Mouse (Mus musculus) granulocyte monocyte progenitor cell, adult 5-6 weeks (primary cell): ENCODE results near the gene Olfr725. TPM values are rescaled to one million over a fixed set of nuclear protein-coding genes. Genes with fewer than 3 reads are reported as not detected.

ENCODE experiments used
- ATAC-seq: replicated peaks from 2 replicates; pipeline ENCODE4 v1.8.0; 2016; ENCODE audit warnings: mild to moderate bottlenecking, moderate TSS enrichment, inconsistent platforms; ENCODE audit not compliant: poor library complexity, severe bottlenecking
- total RNA-seq, 2 experiments: library from RNA; stranded (forward) in 1 of 2; stranded (reverse) in 1 of 2; fragments of 200-712, 200-1000 nt in 1 of 2; fragments of >200 nt in 1 of 2; fragmentation: Nextera tagmentation in 1 of 2; gene quantifications; 2 replicates each; pipeline ENCODE4 v1.2.3; 2014 to 2017

Olfr725 gene
- not detected in 2 replicates for total RNA-seq (2014; fragmentation: Nextera tagmentation)
- not detected in 2 replicates for total RNA-seq (2017)

- no peak for ATAC-seq
These were observed at the start of gene Olfr725 for GRCm38 (mm10) chr14:50040275-50040674. Gene Olfr725, minus strand, starts transcription at chr14:50040375.

GRCm38 (mm10) chr14:50062733-50063104 lies 22.5 kb upstream of the Olfr725 start:
- ATAC-seq = 0 out of 2 replicates have a peak, but pooled peaks have one; percentile 22

DNA sequence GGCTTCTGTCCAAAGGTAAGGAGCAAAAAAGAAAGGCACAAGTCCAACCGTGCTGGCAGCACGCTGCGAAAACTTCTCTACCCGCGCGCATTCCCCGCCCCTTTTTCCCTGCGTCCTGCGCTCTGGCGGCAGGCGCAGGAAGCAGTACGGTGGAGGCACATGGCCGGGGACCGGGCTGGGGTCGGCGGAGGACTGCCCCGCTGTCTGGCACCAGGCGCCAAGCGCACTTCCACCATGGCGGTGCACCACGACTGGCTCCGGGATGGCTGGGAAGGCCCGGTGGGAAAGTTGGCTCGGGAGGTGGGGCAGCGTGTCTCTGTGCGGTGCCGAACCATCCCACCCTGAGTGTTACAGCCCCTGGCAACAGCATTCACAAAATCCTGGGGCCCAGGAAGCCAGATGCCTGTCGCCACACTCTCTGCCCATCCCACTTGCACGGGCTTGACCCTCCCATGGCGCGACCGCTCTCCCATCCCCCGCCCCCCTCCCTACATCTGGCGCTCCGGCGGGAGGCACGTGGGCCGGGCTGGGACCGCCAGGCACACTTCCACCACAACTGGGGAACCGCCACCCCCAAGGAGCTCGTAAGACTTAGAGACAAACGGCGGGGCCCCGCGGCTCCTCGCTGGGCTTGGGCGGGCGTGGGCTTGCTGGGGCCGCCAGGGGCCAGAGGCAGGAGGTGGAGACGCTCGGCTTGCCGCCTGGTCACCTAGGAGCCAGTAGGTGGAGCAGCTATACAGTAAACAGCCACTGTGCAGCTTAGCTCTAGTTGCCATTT lies 22.0 kb upstream of the Olfr725 start:
- ATAC-seq = peak; percentile 92

- peak; percentile 20 for ATAC-seq
These were observed 21.4 kb upstream of the Olfr725 start for GRCm38 (mm10) chr14:50061590-50061954.

GRCm38 (mm10) chr14:50061179-50061578 lies 21.0 kb upstream of the Olfr725 start:
- ATAC-seq = no peak

- no peak for ATAC-seq
These were observed 8.1 kb downstream of the Olfr725 start for GRCm38 (mm10) chr14:50032041-50032440.

DNA sequence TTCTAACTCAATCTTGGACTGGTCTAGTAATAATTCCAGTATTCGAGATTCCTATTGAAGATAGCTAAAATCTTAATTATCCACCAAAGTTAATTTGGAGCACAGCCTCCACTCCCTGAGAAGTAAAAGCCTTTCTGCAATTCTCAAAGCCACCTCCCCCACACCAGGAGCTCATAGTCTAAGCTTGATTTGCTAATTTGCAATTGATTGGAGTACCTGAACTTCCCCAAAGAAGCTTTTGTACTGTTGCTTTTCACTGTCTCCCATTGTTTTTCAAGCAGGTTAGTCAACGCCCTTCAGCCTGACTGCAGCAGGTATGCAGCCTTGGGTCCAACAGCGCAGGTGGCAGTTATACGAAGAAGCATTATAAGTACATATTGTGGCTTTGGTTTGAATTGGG lies 8.8 kb downstream of the Olfr725 start:
- ATAC-seq = no peak

DNA sequence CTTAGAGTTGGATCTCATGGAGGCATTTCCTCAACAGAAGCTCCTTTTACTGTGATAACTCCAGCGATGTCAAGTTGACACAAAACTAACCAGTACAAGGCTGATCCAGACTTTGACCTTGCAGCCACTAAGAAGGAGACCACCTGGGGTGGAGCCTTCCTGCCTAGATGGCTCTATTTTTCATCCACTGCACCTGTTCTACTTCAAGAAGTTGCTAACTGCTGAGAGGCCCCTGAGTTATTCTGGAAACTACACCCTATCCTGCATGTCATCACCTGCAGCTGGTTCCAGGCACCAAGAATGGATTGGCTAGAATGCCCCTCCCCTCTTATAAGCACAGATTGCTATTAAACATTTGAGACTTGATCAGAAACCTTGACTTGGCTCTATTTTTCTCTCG lies 13.8 kb downstream of the Olfr725 start:
- ATAC-seq = no peak

Other genes starting within 250 kb of the Olfr725 start
- not detected in 2 replicates for gene Olfr722, start 138.4 kb downstream of the Olfr725 start, total RNA-seq (2014; fragmentation: Nextera tagmentation)
- not detected in 2 replicates for gene Olfr722, start 138.4 kb downstream of the Olfr725 start, total RNA-seq (2017)
- gene Olfr723, start 108.6 kb downstream of the Olfr725 start, total RNA-seq (2014; fragmentation: Nextera tagmentation) = not detected in 2 replicates
- not detected in 2 replicates for gene Olfr723, start 108.6 kb downstream of the Olfr725 start, total RNA-seq (2017)
- gene Olfr724, start 77.1 kb downstream of the Olfr725 start, total RNA-seq (2014; fragmentation: Nextera tagmentation) = not detected in 2 replicates
- gene Olfr724, start 77.1 kb downstream of the Olfr725 start, total RNA-seq (2017) = not detected in 2 replicates
- not detected in 2 replicates for gene Olfr726, start 50.6 kb upstream of the Olfr725 start, total RNA-seq (2014; fragmentation: Nextera tagmentation)
- not detected in 2 replicates for gene Olfr726, start 50.6 kb upstream of the Olfr725 start, total RNA-seq (2017)
- gene Olfr727, start 82.8 kb upstream of the Olfr725 start, total RNA-seq (2014; fragmentation: Nextera tagmentation) = not detected in 2 replicates
- gene Olfr727, start 82.8 kb upstream of the Olfr725 start, total RNA-seq (2017) = not detected in 2 replicates
- gene Olfr728, start 102.3 kb upstream of the Olfr725 start, total RNA-seq (2014; fragmentation: Nextera tagmentation) = not detected in 2 replicates
- gene Olfr728, start 102.3 kb upstream of the Olfr725 start, total RNA-seq (2017) = not detected in 2 replicates
- gene Olfr729, start 112.5 kb upstream of the Olfr725 start, total RNA-seq (2014; fragmentation: Nextera tagmentation) = not detected in 2 replicates
- gene Olfr729, start 112.5 kb upstream of the Olfr725 start, total RNA-seq (2017) = not detected in 2 replicates
- not detected in 2 replicates for gene Olfr730, start 147.8 kb upstream of the Olfr725 start, total RNA-seq (2014; fragmentation: Nextera tagmentation)
- gene Olfr730, start 147.8 kb upstream of the Olfr725 start, total RNA-seq (2017) = not detected in 2 replicates
- not detected in 2 replicates for gene Olfr731, start 201.5 kb upstream of the Olfr725 start, total RNA-seq (2014; fragmentation: Nextera tagmentation)
- gene Olfr731, start 201.5 kb upstream of the Olfr725 start, total RNA-seq (2017) = not detected in 2 replicates
- not detected in 2 replicates for gene Olfr732, start 243.8 kb upstream of the Olfr725 start, total RNA-seq (2014; fragmentation: Nextera tagmentation)
- not detected in 2 replicates for gene Olfr732, start 243.8 kb upstream of the Olfr725 start, total RNA-seq (2017)